Mouse (Mus musculus) bone marrow macrophage, adult 2 months (primary cell): ENCODE measurements around the gene Pcdh9. TPM values are rescaled to one million over a fixed set of nuclear protein-coding genes. Genes with fewer than 3 reads are reported as not detected.

Experiments
- H3K27ac ChIP-seq: 2 replicates; pipeline ENCODE4 v1.5.1; 2012; ENCODE audit warnings: low read depth, low read length; ENCODE audit not compliant: insufficient read depth
- H3K4me1 ChIP-seq: 2 replicates; pipeline ENCODE4 v1.6.1; 2012; ENCODE audit warnings: low read length; ENCODE audit not compliant: control insufficient read depth, insufficient read depth
- H3K4me3 ChIP-seq: 2 replicates; pipeline ENCODE4 v1.5.1; 2012; ENCODE audit warnings: mild to moderate bottlenecking, low read length, moderate library complexity; ENCODE audit not compliant: insufficient read depth
- CTCF ChIP-seq: IDR thresholded peaks from 2 replicates; pipeline ENCODE4 v1.5.1; 2012; ENCODE audit warnings: low read depth, mild to moderate bottlenecking, low read length, moderate library complexity
- POLR2A ChIP-seq: IDR thresholded peaks from 2 replicates; pipeline ENCODE4 v1.6.1; 2012; ENCODE audit warnings: mild to moderate bottlenecking, low read depth, low read length, borderline replicate concordance
- polyA plus RNA-seq: library from polyadenylated mRNA; stranded (reverse); fragments of >200 nt; gene quantifications from 2 replicates; pipeline ENCODE4 v1.2.4, GENCODE M21; 2012; ENCODE audit not compliant: missing spikeins, insufficient read depth, insufficient read length

The Pcdh9 gene
- polyA plus RNA-seq, 1 experiment: not detected

DNA sequence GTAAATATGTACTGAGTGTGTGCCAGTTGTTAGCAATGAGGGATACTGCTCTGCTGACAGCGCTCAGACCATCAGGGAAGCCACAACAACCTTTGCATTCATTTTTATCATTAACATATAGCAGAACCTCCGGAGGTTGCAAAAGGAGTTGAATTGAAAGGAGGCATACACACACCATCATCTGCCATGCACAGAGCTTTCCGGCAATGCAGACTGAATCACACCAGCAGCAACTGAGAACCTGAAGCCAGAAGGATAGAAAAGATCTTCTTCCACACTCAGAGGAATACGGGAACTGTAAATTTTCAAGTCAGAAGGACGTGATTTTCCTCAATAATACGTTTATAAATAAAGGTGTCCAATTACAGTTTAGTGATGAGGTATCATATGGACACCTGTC is 747.1 kb downstream of the Pcdh9 start:
- Histone ChIP-seq H3K4me3 (no peak overlapping the region), H3K4me1 (no peaks in the 10 kb centered on the region), H3K27ac (no peak overlapping the region)
- TF ChIP-seq CTCF: no peak
- no peak for TF ChIP-seq POLR2A

- TF ChIP-seq POLR2A (no peak), CTCF (no peak)
- Histone ChIP-seq H3K27ac (no peak overlapping the region), H3K4me3 (no peak overlapping the region), H3K4me1 (no peaks in the 10 kb centered on the region)
Measured at GRCm38 (mm10) chr14:93142076-93142475, 748.4 kb downstream of the Pcdh9 start.

GRCm38 (mm10) chr14:93126993-93127392 is 763.5 kb downstream of the Pcdh9 start:
- no peak for TF ChIP-seq POLR2A
- no peak for TF ChIP-seq CTCF
- H3K4me1 ChIP-seq: no peaks in the 10 kb centered on the region
- no peak overlapping the region for H3K4me3 ChIP-seq
- no peak overlapping the region for H3K27ac ChIP-seq

- Histone ChIP-seq H3K4me1 (no peaks in the 10 kb centered on the region), H3K4me3 (no peak overlapping the region), H3K27ac (no peak overlapping the region)
- TF ChIP-seq CTCF (no peak), POLR2A (no peak)
Measured at GRCm38 (mm10) chr14:93102755-93103154, 787.7 kb downstream of the Pcdh9 start.

DNA sequence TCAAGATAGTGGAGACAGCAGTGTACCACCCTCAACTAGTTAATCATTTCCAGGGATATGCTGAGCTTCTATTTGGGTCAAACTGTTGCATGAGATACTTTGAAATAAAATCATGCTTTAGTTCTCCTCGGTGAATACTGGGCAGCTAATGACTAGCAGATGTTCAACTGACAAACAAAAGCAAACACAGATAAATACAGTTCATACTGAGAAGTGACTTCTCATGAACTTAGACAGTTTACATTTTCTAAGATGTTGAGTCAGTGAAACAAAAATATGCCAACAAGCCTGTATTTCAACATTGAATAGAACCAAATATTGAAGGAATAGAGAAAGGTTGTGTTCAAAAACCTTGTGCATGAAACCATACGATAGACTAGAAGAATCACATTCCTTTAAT is 795.4 kb downstream of the Pcdh9 start:
- H3K4me3 ChIP-seq: no peak overlapping the region
- TF ChIP-seq CTCF: no peak
- no peak for TF ChIP-seq POLR2A
- H3K27ac ChIP-seq: no peak overlapping the region
- no peaks in the 10 kb centered on the region for H3K4me1 ChIP-seq

DNA sequence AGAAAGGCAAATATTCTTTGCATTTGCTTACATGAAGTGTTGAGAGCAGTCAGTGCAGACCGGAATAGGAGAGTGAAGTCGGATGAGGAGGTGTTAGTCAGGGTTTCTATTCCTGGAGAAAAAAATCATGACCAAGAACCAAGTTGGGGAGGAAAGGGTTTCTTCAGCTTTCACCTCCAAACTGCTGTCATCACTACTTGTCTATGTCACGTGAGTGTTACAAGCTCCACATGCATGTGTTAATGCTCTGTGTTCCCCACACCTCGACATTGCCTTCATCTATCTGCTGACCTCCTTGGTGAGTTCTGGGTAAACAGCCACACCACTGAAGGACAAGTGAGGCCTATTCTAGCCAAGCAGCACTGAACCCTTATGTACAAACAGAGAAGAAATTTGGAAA is 797.7 kb downstream of the Pcdh9 start:
- Histone ChIP-seq H3K4me1 (no peaks in the 10 kb centered on the region), H3K27ac (no peak overlapping the region), H3K4me3 (no peak overlapping the region)
- TF ChIP-seq CTCF: no peak
- TF ChIP-seq POLR2A: no peak

DNA sequence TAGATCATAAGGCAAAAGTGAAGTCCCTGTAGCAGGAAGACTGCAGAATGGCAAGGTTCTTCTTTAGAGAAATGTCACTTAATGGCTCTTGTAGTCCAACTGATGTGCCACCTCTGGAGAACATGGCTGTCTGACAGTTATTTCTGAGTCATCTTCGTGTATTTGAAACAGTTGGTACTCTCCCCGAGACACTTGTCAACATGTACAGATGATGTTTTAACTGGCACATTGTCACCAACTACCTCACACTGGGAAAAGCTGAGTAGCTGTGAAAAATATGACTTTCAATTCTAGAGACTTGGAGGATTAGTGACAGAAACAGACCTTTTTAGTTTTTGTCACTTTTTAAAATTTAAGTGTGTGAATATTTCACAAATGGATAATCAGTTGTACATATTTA is 804.8 kb downstream of the Pcdh9 start:
- H3K4me1 ChIP-seq: no peaks in the 10 kb centered on the region
- TF ChIP-seq CTCF (no peak), POLR2A (no peak)
- H3K27ac ChIP-seq: no peak overlapping the region
- no peak overlapping the region for H3K4me3 ChIP-seq

GRCm38 (mm10) chr14:93083140-93083539 is 807.3 kb downstream of the Pcdh9 start:
- no peak overlapping the region for H3K4me3 ChIP-seq
- H3K4me1 ChIP-seq: no peaks in the 10 kb centered on the region
- TF ChIP-seq POLR2A (no peak), CTCF (no peak)

GRCm38 (mm10) chr14:93080910-93081309 is 809.6 kb downstream of the Pcdh9 start:
- Histone ChIP-seq H3K4me3 (no peak overlapping the region), H3K4me1 (no peaks in the 10 kb centered on the region), H3K27ac (no peak overlapping the region)
- TF ChIP-seq CTCF (no peak), POLR2A (no peak)

More at GRCm38 (mm10) chr14:93083140-93083539, 807.3 kb downstream of the Pcdh9 start:
- H3K27ac ChIP-seq: no peak overlapping the region

DNA sequence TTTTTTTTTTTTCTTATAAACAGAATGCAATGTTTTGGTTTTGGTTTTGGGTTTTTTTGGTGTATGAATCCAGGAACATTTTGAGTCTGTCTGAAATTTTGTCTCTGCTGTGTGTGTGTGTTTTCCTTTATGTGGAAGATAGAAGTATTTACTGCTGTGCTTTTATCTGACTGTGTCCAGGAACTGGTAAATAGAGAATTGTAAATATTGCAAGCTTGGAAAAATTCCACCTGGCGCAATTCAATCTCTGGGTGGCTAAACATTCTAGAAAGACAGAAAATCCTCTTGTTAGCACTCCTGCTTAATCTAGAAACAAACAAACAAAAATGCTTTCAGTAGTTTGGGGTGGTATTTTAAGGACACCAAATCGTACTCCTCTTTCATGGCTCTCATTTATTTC is 814.7 kb downstream of the Pcdh9 start:
- H3K4me1 ChIP-seq: no peaks in the 10 kb centered on the region
- no peak overlapping the region for H3K4me3 ChIP-seq
- no peak overlapping the region for H3K27ac ChIP-seq
- TF ChIP-seq POLR2A (no peak), CTCF (no peak)

- no peaks in the 10 kb centered on the region for H3K4me1 ChIP-seq
- TF ChIP-seq CTCF: no peak
- no peak for TF ChIP-seq POLR2A
- H3K27ac ChIP-seq: no peak overlapping the region
- no peak overlapping the region for H3K4me3 ChIP-seq
Measured at GRCm38 (mm10) chr14:93072346-93072745, 818.1 kb downstream of the Pcdh9 start.

- H3K4me1 ChIP-seq: no peaks in the 10 kb centered on the region
- H3K4me3 ChIP-seq: no peak overlapping the region
- TF ChIP-seq CTCF: no peak
- TF ChIP-seq POLR2A: no peak
- no peak overlapping the region for H3K27ac ChIP-seq
Measured at GRCm38 (mm10) chr14:93070140-93070539, 820.3 kb downstream of the Pcdh9 start.
